Mouse (Mus musculus): ENCODE data around the gene Dnajc22.

The Dnajc22 gene

GRCm38 (mm10) chr15:99115065-99115423 lies 22.1 kb downstream of the Dnajc22 start:
- no peak for DNase-seq (ENCODE audit: low spot score)

GRCm38 (mm10) chr15:99116539-99116938 lies 23.6 kb downstream of the Dnajc22 start:
- DNase-seq (ENCODE audit: low spot score) = no peak

- no peak for DNase-seq (ENCODE audit: low spot score)
Observed at GRCm38 (mm10) chr15:99120814-99121213, 27.8 kb downstream of the Dnajc22 start.

GRCm38 (mm10) chr15:99122642-99123041 lies 29.7 kb downstream of the Dnajc22 start:
- no peak for DNase-seq (ENCODE audit: low spot score)

- DNase-seq (ENCODE audit: low spot score) = no peak
Observed at GRCm38 (mm10) chr15:99125711-99126080, 32.7 kb downstream of the Dnajc22 start, which contains the start of gene Spats2. TSS of gene Spats2 (plus strand) at chr15:99125916.

GRCm38 (mm10) chr15:99126081-99126815 lies 33.3 kb downstream of the Dnajc22 start:
- DNase-seq (ENCODE audit: low spot score) = peak; percentile 78

GRCm38 (mm10) chr15:99126816-99127365 lies 33.9 kb downstream of the Dnajc22 start:
- no peak for DNase-seq (ENCODE audit: low spot score)

GRCm38 (mm10) chr15:99127851-99128522 lies 35.0 kb downstream of the Dnajc22 start:
- no peak for DNase-seq (ENCODE audit: low spot score)

GRCm38 (mm10) chr15:99129441-99129840 lies 36.5 kb downstream of the Dnajc22 start:
- DNase-seq (ENCODE audit: low spot score) = no peak

GRCm38 (mm10) chr15:99129956-99130910 lies 37.3 kb downstream of the Dnajc22 start:
- DNase-seq (ENCODE audit: low spot score) = no peak

- no peak for DNase-seq (ENCODE audit: low spot score)
Observed at GRCm38 (mm10) chr15:99138389-99138788, 45.4 kb downstream of the Dnajc22 start.

GRCm38 (mm10) chr15:99139669-99140068 lies 46.7 kb downstream of the Dnajc22 start:
- DNase-seq (ENCODE audit: low spot score) = no peak

- DNase-seq (ENCODE audit: low spot score) = no peak
Observed at GRCm38 (mm10) chr15:99150516-99150915, 57.5 kb downstream of the Dnajc22 start.

- DNase-seq (ENCODE audit: low spot score) = no peak
Observed at GRCm38 (mm10) chr15:99151324-99151723, 58.4 kb downstream of the Dnajc22 start.

GRCm38 (mm10) chr15:99153466-99153865 lies 60.5 kb downstream of the Dnajc22 start:
- DNase-seq (ENCODE audit: low spot score) = no peak

Measured in ovary, adult 18-20 months (tissue).